Mouse (Mus musculus): ENCODE measurements around the gene Rlim. TPM values are rescaled to one million over a fixed set of nuclear protein-coding genes. Genes with fewer than 3 reads are reported as not detected.

The Rlim gene
- polyA plus RNA-seq (2015; fragmentation: Nextera tagmentation; extraction: Ambion mirVana), result 13.1 and 13.9 TPM in 2 replicates

DNA sequence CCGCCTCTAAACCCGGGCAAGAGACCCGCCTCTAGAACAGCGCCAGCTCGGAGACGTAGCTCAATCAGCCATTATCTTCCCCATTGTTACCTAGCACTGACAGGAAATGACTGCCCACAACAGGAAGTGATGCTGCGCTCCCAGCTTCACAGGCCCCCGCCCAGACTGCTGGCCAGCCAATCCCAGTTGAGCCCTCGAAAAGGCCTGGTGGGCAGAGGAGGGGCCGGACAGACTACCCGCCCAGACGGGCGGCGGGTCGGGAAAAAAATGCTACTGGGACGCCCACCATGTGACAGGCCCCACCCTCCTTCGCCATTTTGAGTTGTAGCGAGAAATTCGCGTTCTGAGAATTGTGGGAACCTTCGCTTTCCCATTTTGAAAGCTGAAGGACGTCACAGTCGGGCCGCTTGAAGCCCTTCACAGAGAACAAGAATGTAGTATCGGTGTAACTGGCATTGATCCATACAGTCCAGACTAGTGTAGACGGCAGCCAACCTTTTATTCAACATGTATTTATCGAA, at the start of gene Rlim:
Gene Rlim, minus strand, starts transcription at position 116 of the 521 bp plus-strand sequence.

Other genes starting within 250 kb of the Rlim start
- 22.8 and 25.5 TPM in 2 replicates for gene Slc16a2, start 159.3 kb downstream of the Rlim start, polyA plus RNA-seq (2015; fragmentation: Nextera tagmentation; extraction: Ambion mirVana)
- gene Nexmif, start 219.9 kb upstream of the Rlim start, polyA plus RNA-seq (2015; fragmentation: Nextera tagmentation; extraction: Ambion mirVana), result 15.3 and 15.9 TPM in 2 replicates

Data from neural tube, postnatal 0 days (tissue).